Mouse (Mus musculus) T-helper 1 cell (primary cell): ENCODE measurements around the gene Zgpat.

Source experiments
- in situ Hi-C: fragments of 300-600 bp; cut with MboI, MseI; formaldehyde crosslinking; loops from one replicate; pipeline ENCODE4 v1.15.1; 2025; ENCODE audit warnings: high pct_unique_total_duplicates

Zgpat gene

DNA sequence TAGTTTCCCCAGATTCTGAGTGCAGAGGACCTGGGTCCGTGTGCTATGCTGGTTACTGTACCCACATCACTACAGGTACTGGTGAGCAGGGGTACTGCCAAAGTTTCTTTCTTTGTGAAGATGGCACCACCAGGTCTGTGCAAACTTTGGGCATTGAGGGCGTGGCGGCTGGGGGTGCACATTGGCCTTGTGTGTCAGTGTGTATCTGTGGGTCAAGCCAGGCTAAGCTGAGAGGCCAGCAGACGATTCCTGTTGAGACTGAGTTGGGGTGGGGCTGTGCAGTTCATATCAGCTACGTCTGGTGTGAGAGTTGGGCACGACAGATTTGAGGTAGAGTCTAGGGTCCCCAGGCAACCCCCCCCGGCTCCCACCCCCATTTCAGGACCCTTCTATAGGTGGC lies 19.7 kb downstream of the Zgpat start:
- in situ Hi-C loops = loop anchor here (25.0 kb wide), 1 partner anchor 203 kb away; the partner anchor contains the start of genes Prpf6, Samd10, Uckl1 and Zfp512b

DNA sequence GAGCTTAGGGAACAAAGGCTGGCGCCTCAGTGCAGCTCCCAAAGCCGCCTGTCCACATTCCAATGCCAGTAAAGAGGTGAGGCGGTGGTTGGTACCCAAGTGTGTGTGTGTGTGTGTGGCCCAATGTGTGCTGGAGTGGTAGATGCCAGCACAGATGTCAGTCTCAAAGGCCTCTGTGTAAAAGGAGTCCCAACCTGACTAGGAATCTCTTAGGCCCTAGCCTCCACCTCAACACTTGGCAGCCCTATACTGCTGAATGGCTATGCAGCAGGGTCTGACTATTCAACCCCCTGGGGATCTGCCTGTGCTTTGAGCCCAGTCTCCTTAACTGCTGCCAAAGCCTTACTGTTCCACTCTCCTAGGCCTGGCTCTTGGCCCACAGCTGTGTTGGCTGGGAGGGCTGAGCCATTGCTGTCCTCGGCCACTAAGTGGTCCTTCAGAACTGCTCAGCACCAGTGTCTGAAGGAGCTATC lies 20.2 kb downstream of the Zgpat start:
- in situ Hi-C loops = loop anchor here (25.0 kb wide), 1 partner anchor 202 kb away; the partner anchor contains the start of genes Prpf6, Samd10, Uckl1 and Zfp512b

DNA sequence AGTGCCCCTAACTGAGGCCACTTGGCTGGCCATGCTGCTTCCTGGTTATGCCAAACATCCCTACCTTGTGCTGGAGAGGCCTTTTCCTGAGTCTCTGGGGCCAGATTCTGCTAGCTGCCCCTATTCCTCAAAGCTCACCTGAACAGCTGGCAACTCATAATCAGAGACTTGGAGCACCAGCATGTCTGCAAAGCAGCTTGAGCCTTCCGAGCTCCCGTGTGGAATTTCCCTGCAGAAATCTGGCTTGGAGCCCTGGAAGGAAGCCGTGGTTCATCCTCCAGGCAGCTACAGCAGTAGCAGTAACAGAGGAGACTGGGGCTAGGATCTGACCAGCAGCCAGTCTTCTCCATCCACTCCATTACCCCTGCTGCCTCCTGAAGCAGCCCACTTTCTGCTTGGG lies 21.2 kb downstream of the Zgpat start:
- in situ Hi-C loops = loop anchor here (25.0 kb wide), 1 partner anchor 201 kb away; the partner anchor contains the start of genes Prpf6, Samd10, Uckl1 and Zfp512b

DNA sequence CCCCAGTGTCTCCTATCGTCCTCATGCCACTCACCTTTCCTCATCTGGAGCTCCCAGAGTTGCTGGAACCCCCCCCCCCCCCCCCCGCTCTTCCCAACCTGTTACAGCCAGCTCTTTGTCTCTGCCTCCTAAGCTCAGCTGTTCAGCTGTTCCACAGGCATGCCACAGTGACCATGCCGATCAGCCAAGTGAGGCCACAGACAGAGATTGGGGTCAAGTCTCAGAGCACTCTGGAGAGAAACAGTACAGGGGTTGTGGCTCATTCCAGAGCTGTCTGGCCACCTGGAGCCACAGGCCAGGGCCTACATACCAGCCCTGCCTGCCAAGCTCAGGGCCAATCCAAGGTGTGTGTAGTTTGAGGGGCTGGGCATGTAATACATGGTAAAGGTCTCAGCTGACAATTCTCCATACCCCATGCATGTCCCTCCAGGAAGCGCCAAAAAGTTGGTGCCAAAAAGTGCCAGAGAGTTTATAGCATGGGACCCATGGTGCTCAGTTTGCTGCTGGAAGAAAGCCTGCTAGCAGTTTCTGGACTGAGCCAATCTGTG lies 22.0 kb downstream of the Zgpat start:
- in situ Hi-C loops = loop anchor here (25.0 kb wide), 1 partner anchor 201 kb away; the partner anchor contains the start of genes Prpf6, Samd10, Uckl1 and Zfp512b

DNA sequence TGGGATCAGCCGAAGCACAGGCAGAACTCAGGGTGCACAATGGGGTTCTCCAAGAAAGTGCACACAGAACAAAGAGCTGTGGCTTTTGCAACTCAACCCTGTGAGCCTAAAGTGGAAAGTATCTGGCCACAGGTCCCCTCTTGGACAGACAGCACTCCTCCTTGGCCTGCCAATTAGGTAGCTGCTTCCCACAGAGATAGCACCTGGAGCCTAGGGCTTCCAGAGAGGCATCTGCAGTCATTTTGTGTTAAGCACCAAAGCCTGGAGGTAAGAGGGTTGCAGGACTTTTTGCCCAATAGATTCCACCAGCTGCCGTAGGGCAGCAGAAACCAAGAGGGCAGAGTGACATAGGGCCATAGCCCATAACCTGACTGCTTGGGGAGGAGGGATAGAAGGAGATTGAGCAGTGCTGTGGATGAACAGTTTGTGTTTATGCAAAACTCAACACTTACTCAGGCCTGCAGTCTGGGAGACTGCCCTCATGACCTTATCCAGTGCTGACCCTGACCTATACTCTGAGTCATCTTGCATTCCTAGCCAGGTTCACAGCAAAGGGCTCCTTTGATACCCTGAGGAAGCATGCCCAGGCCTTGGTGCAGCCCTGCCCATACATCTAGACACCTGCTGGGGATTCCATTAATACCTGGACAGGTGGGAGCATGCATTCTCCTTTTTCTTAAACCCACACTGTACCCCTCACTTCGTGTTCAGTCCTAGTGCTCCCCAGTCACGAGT lies 25.6 kb downstream of the Zgpat start:
- in situ Hi-C loops = loop anchor here (5.0 to 25.0 kb wide), 2 partner anchors 102 to 197 kb away; partner anchors contain the start of genes Abhd16b, Prpf6, Samd10 and Uckl1

DNA sequence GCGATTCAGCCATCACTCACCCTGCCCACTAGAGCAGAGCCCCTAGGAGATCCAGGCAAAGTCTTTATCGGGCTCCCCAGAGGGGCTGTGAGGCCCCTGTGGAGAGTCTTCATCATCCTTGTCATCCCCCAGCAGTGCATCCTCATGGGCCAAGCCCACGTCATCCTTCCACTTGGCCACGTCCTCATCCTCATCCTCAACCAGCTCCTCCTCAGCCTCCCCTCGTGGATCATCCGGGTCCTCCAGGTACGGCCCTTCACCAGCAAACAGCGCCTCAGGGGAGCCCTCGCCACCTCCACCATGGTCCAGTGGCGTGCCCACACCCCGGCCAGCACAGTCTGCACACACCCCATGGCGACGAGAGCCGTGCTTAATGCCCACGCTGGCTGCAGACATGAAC lies 26.3 kb downstream of the Zgpat start:
- in situ Hi-C loops = loop anchor here (5.0 to 25.0 kb wide), 2 partner anchors 101 to 196 kb away; partner anchors contain the start of genes Abhd16b, Prpf6, Samd10 and Uckl1

DNA sequence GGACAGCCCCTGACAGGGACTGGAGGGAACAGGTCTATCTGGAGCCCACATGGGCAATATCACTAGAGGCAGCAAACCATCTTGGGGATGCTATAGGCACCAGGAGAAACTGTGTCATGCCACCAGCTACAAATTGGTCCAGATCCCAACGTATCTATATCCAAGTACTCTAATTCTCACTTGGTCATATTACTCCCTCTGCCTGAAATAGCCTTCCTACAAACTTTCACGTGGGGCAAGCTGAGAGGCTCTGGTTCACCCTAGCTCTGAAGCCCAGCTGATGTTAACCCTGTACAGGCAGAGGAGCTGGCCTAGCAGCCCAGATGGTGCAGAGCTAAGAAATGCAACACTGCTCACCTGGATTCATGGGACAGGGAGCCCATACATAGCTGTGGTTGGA lies 26.8 kb downstream of the Zgpat start:
- in situ Hi-C loops = loop anchor here (5.0 to 25.0 kb wide), 2 partner anchors 101 to 196 kb away; partner anchors contain the start of genes Abhd16b, Prpf6, Samd10 and Uckl1

DNA sequence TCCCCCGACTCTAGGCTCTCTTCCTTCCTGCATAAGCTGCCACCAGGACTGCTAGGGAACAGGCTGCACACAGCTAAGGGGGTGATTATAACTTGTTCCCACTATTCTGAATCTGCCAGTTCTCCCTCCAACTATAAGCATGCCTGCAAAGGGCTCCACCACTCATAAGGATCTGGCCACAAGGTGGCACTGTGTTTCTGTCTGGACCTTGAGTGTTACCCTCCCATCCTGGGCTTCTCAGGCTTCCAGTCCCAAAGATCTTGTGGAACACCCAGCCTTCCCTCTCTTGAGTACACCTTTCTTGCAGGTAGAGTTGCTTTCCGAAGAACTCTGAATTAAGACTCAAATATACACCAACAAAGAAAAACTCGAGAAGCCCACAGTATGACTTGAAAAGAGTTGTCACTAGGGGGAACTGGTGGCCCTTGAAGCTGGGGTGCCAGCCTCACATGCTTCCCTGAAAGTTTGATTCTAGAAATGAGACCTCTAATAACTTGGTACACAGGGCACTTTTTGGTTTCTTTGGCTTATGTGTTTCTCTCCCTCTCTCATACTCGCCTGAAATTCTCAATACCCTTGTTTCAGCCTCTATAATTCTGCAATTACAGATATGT lies 28.0 kb downstream of the Zgpat start:
- in situ Hi-C loops = loop anchor here (5.0 to 25.0 kb wide), 2 partner anchors 100 to 195 kb away; partner anchors contain the start of genes Abhd16b, Prpf6, Samd10 and Uckl1

DNA sequence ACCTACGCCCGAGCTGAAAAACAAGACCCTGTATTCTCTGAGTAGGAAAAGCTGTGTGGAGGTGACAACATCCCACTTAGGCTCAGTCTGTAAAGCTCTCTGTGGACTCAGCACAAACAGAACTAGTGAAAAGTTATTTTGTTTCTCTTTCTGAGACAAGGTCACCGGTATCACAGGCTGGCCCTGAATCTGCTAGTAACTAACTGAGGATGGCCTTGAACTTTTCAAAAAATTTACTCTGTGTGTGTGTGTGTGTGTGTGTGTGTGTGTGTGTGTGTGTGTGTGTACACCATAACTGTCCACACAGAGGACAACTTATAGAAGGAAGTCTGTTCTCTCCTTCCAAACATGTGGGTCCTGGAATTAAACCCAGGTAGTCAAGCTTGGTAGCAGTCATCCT lies 29.4 kb downstream of the Zgpat start:
- in situ Hi-C loops = loop anchor here (5.0 to 25.0 kb wide), 2 partner anchors 98 to 193 kb away; partner anchors contain the start of genes Abhd16b, Prpf6, Samd10 and Uckl1

DNA sequence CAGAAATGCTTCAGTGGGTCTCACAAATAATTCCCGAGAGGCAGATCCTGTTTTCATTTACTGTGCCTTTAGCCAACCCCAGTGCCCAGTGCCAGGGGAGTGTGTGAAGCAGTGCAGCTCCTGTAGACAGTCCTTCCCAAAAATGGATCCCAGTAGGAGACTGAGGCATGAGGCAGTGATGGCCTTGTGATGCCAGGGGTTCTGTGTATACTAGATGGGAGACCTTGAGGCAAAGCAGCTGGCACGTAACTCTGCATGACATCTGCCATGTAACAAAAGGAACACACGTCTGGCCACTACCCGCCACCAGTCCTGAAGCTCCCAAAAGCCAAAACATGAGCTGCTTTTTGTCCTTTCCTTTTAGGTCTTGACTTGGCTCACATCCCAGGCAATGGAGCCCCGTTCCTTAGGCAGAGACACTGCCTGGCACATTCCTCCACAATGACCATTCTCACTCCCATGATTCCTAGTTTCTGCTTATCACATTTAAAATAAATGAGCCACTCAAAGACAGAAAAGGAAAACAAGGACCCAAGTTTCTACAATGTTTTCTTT lies 32.6 kb downstream of the Zgpat start:
- in situ Hi-C loops = loop anchor here (25.0 kb wide), 1 partner anchor 190 kb away; the partner anchor contains the start of genes Prpf6, Samd10, Uckl1 and Zfp512b

DNA sequence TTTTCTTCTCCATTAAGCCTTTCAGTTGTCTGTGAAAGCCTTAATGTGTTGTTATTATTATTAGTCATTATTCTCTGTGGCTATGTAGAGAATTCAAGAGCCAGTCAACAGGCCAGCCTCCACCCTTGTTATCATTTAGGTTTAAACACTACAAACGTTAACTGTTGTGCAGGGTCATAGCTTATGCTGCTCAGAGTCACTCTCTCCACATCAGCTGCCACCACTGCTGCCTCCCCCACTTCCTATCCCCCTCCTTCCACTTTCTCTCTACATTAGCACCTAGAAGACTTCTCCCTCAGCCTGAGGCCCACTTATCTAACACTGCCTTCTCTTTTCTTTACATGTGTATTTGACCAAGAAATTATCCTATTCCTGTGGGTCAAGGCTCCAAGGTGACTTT lies 36.8 kb downstream of the Zgpat start:
- in situ Hi-C loops = no loop called here

DNA sequence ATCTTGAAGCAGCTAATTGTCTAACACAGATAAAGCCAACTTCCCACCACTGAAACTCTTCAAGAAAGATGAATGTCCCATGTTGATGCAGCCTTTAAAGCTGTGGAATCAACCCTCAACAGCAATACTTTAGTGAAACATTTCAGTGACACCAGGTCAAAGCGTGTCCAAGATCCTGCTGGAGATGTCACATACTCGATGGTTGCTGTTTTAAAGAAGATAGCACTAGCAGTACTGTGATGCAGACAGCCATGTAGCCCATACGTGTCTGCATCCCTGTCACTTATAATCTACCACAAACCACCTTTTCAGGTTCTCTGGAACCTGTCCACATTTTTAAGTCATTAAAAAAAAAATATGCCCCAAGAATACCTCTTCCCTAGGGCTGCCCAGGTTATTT lies 39.0 kb downstream of the Zgpat start:
- in situ Hi-C loops = no loop called here

DNA sequence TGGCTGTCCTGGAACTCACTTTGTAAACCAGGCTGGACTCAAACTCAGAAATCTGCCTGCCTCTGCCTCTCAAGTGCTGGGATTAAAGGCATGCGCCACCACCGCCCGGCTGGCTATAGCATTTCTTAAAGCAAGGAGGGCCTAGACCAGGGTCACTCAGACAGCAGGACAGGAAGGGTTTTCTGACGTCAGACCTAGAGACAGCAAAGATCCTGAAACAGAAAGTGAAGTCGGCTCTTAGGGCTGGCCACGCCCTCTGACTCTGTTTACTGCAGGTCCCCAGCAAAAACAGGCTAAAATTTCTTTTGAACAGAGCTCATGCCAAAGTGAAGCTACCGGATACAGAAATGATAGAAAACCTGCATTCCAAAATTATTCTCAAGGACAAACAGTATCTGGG lies 44.9 kb downstream of the Zgpat start:
- in situ Hi-C loops = no loop called here

DNA sequence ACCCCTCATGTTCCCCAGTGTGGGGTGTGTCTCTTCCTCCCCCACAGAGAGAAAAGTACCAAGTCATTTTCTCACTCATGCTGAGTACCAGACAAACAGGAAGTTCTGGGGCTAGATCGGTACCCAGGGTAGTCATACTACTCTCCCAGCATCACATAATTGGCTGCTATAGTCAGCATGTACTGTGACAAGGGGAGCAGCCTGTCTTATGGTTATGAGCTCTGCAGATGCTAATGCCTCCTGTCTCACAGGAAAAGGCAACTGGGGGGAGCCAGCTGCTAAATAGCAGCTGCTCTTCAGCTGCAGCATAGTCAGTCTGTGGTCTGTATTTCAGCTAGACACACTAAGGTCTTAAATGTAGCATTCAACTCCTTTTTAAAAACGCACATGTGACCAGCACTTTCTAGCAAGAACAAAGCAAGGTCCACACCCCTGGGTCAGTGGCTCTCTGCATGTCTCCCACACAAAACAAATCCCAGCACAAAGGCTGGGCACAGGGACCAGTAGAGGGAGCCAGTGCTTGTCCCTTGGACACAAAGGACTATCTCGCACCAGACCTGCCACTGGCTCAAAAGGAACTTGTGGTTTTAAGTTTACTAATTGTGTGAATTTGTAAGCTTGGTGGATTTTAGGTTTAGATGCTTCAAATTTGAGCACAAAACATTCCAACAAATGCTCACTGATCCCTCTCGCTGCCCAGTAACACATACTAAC lies 46.2 kb downstream of the Zgpat start:
- in situ Hi-C loops = no loop called here

DNA sequence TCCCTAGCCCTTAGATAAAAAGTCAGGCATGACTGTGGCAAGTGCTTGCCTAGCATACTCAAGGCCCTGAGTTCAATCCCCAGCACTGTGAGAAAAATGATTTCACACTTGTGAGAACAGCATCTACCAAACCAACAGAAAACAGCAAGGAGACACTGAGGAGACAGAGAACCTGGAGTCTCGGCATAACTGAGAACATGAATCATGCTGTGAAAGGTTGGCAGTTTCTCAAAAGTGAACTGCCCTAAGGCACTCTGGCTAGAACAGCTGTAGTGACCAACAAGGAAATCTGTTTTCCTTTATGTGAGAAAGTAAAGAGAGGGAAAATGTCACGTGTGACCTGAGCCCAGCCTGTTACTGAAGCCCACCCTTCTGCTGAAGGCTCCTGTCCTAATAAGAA lies 48.4 kb downstream of the Zgpat start:
- in situ Hi-C loops = no loop called here

DNA sequence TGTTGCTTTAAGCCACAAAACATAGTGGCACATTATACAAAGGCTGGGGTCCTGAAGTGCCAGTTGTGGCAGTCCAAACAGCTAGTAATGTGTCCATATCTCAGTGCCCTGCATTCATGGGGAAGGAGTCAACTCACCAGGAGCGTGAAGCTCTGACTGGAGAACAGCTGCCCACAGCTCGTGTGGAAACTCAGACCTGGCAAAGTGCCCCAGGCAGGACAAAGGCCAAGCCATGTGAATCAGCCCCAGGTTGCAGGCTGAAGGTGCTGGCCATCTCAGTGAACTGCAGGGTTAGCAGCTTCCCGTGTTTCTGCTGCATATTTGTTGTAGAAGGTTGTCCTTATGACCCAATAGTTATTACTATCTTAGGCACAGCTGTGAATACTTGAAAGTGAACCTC lies 51.2 kb downstream of the Zgpat start:
- in situ Hi-C loops = loop anchor here (5.0 kb wide), 1 partner anchor 71 kb away; no protein-coding TSS in a partner anchor

DNA sequence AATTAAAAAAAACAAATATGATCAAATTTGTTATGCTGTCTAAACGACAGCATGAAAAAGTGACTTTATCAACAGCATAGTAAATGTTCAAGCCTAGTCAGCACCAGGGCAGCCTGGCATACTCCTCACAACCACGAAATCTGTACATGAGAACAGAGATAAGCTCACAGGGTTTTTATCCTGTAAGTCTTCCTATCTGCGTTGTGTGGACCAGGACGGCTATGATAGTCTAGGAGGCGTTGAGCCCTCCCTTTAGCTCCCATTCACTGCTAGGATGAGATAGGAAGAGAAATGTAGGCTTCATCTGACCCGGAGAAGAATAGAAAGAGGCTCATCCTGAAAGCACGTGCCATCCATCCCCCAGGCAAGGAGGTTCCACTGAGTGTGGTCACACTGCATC lies 54.6 kb downstream of the Zgpat start:
- in situ Hi-C loops = loop anchor here (5.0 kb wide), 1 partner anchor 68 kb away; no protein-coding TSS in a partner anchor

DNA sequence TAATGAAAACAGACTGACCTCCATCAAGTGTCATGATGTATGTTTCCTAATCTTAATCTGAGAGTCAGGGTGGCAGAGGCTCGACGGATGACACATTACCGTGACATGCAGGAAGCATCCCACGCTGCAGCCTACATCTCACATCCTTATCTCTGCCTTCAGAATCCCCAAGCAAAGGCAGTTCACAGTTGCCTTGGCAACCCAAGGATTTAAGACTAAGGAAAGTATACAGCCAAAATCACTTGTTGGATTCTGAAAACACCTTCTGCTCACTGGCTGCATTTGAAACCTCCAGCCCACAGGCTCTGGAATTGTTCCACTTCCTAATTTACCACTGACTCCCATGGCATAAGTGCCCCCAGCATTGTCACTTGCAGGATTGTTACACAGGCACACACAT lies 55.7 kb downstream of the Zgpat start:
- in situ Hi-C loops = no loop called here

DNA sequence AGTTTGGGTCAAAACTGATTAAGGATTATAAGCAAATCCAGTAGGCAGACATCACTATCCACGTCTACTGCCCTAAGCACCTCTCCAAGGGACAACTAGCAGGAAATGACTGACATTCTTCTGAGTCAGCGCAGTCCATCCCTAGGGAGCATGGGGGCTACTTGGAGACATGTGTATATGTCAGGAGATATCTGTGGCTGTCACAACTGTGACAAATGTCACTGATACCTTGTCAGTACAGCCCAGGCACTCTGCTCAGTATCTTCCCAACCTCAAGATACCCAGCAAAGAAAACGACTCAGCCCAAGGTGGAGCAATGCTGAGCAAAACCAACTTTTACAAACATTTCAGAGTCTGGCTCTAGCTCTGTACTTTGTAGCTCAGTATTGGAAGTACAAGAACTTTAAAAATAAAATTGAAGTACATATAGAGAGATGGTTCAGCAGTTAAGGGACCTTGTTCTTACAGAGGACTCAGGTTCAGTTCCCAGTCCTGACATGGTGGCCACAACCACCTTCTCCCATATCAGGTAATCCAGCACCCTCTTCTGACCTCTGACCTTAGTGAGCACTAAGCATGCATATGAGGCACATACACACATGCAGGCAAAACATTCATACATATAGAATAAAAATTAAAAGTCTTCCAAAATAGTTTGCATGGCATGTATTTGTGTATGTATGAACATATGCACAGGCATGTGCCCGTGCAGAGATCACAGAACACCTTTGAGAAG lies 56.3 kb downstream of the Zgpat start:
- in situ Hi-C loops = no loop called here

DNA sequence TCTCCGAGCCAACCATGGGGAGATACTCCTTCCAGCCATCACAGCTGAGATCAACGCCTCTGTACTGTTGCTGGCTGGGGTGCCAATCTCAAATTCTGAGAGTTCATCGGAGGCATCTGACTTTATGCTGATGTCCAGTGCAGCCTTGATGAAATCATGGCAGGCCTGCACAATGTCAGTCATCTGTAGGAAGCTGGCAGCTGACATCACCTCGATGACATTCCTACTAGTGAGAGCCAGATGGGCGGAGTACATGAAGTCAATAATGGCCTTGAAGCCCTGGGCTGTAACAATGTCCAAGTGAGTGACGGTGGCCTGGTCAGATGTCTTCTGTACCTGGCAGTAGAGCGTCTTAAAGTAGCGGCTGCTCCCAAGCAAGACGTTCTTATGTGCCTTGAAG lies 59.1 kb downstream of the Zgpat start:
- in situ Hi-C loops = no loop called here
